Mouse (Mus musculus): ENCODE measurements at regions not wholly inside any gene's neighbourhood (a gene's known extent, or its start where the extent isn't known, plus 50 kb on each side); places are given as distances from the start of the nearest gene placed in this dataset.

DNA sequence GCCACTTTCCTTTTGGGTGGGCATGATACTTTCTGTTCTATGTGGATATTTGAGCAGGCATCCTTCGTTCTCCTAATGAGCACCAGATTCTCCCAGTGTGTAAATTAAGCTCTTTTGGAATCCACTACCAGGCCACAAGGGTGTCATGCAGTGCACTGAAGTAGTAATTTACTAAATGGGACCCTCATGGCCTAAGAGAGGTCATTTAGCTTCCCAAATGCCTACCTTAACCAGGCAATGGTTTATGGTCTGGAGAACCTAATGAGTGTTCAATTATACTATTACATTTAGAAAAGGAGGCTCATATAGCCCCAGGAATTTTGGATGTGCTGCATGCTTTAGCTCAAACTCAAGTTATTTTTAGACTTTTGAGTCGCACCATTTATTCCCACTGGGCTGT is 289.6 kb upstream of the Fbxo33 start:
- no peak for DNase-seq (ENCODE audit: low read depth, low spot score)
- Histone ChIP-seq H3K9ac (ENCODE audit: insufficient read depth, low read depth, low read length, poor library complexity, severe bottlenecking) (no peak overlapping the region), H3K4me3 (ENCODE audit: insufficient read depth in 1 of 2, low read depth in 1 of 2, low read length in 2 of 2, poor library complexity in 1 of 2, severe bottlenecking in 1 of 2) (no peak overlapping the region), H3K9me3 (ENCODE audit: control insufficient read depth, insufficient read depth, low read depth, low read length) (no peaks in the 10 kb centered on the region), H3K36me3 (ENCODE audit: control insufficient read depth, insufficient read depth, low read length, poor library complexity, severe bottlenecking) (no peaks in the 10 kb centered on the region), H3K27ac (ENCODE audit: insufficient read depth, low read depth, low read length, poor library complexity, severe bottlenecking) (no peak overlapping the region), H3K4me1 (ENCODE audit: control insufficient read depth in 2 of 2, insufficient read depth in 2 of 2, low read length in 2 of 2, poor library complexity in 1 of 2) (peaks cover 7 to 12% of the 10 kb centered on the region in 2 experiments; a peak in 2 of 4 replicates)
- in situ Hi-C loops (cut with MboI; ENCODE audit: low sequenced_read_pairs in 2 of 2, unreplicated experiment in 2 of 2) = no loop called here
- TF ChIP-seq ZC3H11A (IDR thresholded peaks at IDR 0.05; ENCODE audit: borderline replicate concordance, low read depth, low read length) = no peak
- TF ChIP-seq CHD2 (IDR thresholded peaks at IDR 0.05; ENCODE audit: low read depth, low read length) = no peak
- TF ChIP-seq HCFC1 (IDR thresholded peaks at IDR 0.05; ENCODE audit: borderline replicate concordance, insufficient read depth, low read length) = no peak
- no peak for TF ChIP-seq ZNF384 (IDR thresholded peaks at IDR 0.05; ENCODE audit: low read depth, low read length)
- TF ChIP-seq MAFK (IDR thresholded peaks at IDR 0.05; ENCODE audit: insufficient read depth, low read depth, low read length) = no peak

DNA sequence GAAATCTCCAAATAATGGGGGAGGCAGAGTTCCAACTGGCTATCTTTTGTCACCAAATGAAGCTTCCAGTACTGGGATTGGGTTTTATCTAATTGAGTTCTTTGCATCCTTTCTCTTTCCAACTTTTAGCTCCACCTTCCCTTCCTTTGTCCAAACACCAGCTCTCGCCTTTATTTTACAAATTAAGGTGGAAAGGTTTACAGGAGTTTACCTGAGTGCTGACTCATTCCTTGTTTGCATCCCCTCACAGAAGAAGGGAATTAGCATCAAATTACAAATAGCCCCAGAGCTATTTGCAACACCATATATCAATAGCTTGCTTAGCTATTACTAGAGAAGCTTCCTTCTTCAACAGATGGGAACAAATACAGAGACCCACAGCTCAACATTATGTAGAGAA is 287.9 kb upstream of the Fbxo33 start:
- Histone ChIP-seq H3K4me1 (ENCODE audit: control insufficient read depth in 2 of 2, insufficient read depth in 2 of 2, low read length in 2 of 2, poor library complexity in 1 of 2) (peaks cover 7 to 12% of the 10 kb centered on the region in 2 experiments; a peak in 2 of 4 replicates), H3K27ac (ENCODE audit: insufficient read depth, low read depth, low read length, poor library complexity, severe bottlenecking) (peak overlapping the region; percentile 10; the same call in 1 of the 2 replicates), H3K36me3 (ENCODE audit: control insufficient read depth, insufficient read depth, low read length, poor library complexity, severe bottlenecking) (no peaks in the 10 kb centered on the region), H3K9ac (ENCODE audit: insufficient read depth, low read depth, low read length, poor library complexity, severe bottlenecking) (no peak overlapping the region), H3K4me3 (ENCODE audit: insufficient read depth in 1 of 2, low read depth in 1 of 2, low read length in 2 of 2, poor library complexity in 1 of 2, severe bottlenecking in 1 of 2) (no peak overlapping the region), H3K9me3 (ENCODE audit: control insufficient read depth, insufficient read depth, low read depth, low read length) (no peaks in the 10 kb centered on the region)
- TF ChIP-seq CHD2 (IDR thresholded peaks at IDR 0.05; ENCODE audit: low read depth, low read length) (no peak; the same call in 1 of the 2 replicates), MAFK (IDR thresholded peaks at IDR 0.05; ENCODE audit: insufficient read depth, low read depth, low read length) (peak; percentile 98)
- DNase-seq (ENCODE audit: low read depth, low spot score) = peak; percentile 63
- in situ Hi-C loops (cut with MboI; ENCODE audit: low sequenced_read_pairs in 2 of 2, unreplicated experiment in 2 of 2) = no loop called here

DNA sequence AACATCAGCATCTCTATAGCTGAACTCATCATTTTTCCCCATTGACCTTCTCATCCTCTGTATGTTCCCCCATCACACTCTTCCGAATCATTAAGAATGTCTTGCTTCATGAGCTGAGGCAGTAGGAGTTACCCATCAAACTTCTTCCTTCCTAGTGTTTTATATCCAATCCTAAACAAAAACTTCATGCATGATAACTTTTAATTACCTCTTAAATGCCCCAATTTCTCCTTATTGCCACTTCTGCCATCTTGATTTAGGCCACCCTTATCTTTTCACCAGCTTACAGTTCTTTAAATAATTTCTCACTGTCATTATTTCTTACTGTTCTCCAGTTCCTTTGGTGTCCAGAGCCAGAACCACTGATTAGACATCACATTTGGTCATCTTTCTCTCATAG is 277.9 kb upstream of the Fbxo33 start:
- Histone ChIP-seq H3K27ac (ENCODE audit: insufficient read depth, low read depth, low read length, poor library complexity, severe bottlenecking) (no peak overlapping the region), H3K4me1 (ENCODE audit: control insufficient read depth in 2 of 2, insufficient read depth in 2 of 2, low read length in 2 of 2, poor library complexity in 1 of 2) (no peaks in the 10 kb centered on the region), H3K4me3 (ENCODE audit: insufficient read depth in 1 of 2, low read depth in 1 of 2, low read length in 2 of 2, poor library complexity in 1 of 2, severe bottlenecking in 1 of 2) (no peak overlapping the region), H3K9me3 (ENCODE audit: control insufficient read depth, insufficient read depth, low read depth, low read length) (no peaks in the 10 kb centered on the region), H3K9ac (ENCODE audit: insufficient read depth, low read depth, low read length, poor library complexity, severe bottlenecking) (no peak overlapping the region), H3K36me3 (ENCODE audit: control insufficient read depth, insufficient read depth, low read length, poor library complexity, severe bottlenecking) (no peaks in the 10 kb centered on the region)
- DNase-seq (ENCODE audit: low read depth, low spot score) = no peak
- in situ Hi-C loops (cut with MboI; ENCODE audit: low sequenced_read_pairs in 2 of 2, unreplicated experiment in 2 of 2) = no loop called here
- TF ChIP-seq ZNF384 (IDR thresholded peaks at IDR 0.05; ENCODE audit: low read depth, low read length) (no peak), CHD2 (IDR thresholded peaks at IDR 0.05; ENCODE audit: low read depth, low read length) (no peak), MAFK (IDR thresholded peaks at IDR 0.05; ENCODE audit: insufficient read depth, low read depth, low read length) (no peak), HCFC1 (IDR thresholded peaks at IDR 0.05; ENCODE audit: borderline replicate concordance, insufficient read depth, low read length) (no peak), ZC3H11A (IDR thresholded peaks at IDR 0.05; ENCODE audit: borderline replicate concordance, low read depth, low read length) (no peak)

DNA sequence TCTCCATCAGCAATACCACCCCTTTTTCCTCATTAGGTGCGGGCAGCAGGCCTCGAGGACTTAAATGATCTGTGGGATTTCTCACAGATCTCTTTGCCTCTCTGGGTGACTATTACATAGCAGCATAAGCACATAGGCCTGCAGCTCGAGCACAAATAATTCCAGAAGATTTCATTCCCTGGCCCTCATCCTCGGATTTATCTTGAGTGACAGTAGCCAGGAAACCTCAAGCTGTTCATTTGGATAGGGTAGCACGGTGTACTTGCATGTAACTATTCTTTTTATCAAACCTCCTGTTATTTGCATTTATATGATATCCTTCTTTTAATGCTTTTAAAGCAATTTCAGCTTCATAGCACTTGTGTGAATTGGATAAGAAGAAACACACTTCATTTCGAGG is 268.5 kb upstream of the Fbxo33 start:
- DNase-seq (ENCODE audit: low read depth, low spot score) = no peak
- Histone ChIP-seq H3K4me1 (ENCODE audit: control insufficient read depth in 2 of 2, insufficient read depth in 2 of 2, low read length in 2 of 2, poor library complexity in 1 of 2) (no peaks in the 10 kb centered on the region), H3K36me3 (ENCODE audit: control insufficient read depth, insufficient read depth, low read length, poor library complexity, severe bottlenecking) (no peaks in the 10 kb centered on the region), H3K27ac (ENCODE audit: insufficient read depth, low read depth, low read length, poor library complexity, severe bottlenecking) (no peak overlapping the region), H3K4me3 (ENCODE audit: insufficient read depth in 1 of 2, low read depth in 1 of 2, low read length in 2 of 2, poor library complexity in 1 of 2, severe bottlenecking in 1 of 2) (no peak overlapping the region), H3K9me3 (ENCODE audit: control insufficient read depth, insufficient read depth, low read depth, low read length) (no peaks in the 10 kb centered on the region), H3K9ac (ENCODE audit: insufficient read depth, low read depth, low read length, poor library complexity, severe bottlenecking) (no peak overlapping the region)
- no peak for TF ChIP-seq ZNF384 (IDR thresholded peaks at IDR 0.05; ENCODE audit: low read depth, low read length)
- no peak for TF ChIP-seq MAFK (IDR thresholded peaks at IDR 0.05; ENCODE audit: insufficient read depth, low read depth, low read length)
- no peak for TF ChIP-seq ZC3H11A (IDR thresholded peaks at IDR 0.05; ENCODE audit: borderline replicate concordance, low read depth, low read length)
- TF ChIP-seq HCFC1 (IDR thresholded peaks at IDR 0.05; ENCODE audit: borderline replicate concordance, insufficient read depth, low read length) = no peak
- no peak for TF ChIP-seq CHD2 (IDR thresholded peaks at IDR 0.05; ENCODE audit: low read depth, low read length)
- in situ Hi-C loops (cut with MboI; ENCODE audit: low sequenced_read_pairs in 2 of 2, unreplicated experiment in 2 of 2) = no loop called here

DNA sequence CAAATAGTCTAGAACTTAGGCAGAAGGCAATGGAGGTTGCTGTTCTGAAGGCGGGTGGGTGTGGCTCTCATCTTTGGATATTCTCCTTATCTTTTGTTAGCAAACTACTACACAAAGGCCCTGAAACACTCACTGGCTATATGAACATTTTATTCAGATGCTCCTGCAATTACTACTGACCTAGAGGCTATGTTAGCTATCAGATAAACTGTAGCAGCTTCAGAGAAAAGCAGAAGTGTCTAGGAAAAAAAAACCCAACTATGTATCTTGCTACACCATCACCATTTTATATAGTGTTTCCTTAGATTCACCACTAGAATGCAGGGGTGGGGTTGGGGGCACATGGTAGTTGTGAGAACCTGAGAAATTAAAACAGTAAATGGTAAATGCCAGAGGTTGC is 268.0 kb upstream of the Fbxo33 start:
- in situ Hi-C loops (cut with MboI; ENCODE audit: low sequenced_read_pairs in 2 of 2, unreplicated experiment in 2 of 2) = no loop called here
- no peak overlapping the region for H3K9ac ChIP-seq (ENCODE audit: insufficient read depth, low read depth, low read length, poor library complexity, severe bottlenecking)
- no peak overlapping the region for H3K27ac ChIP-seq (ENCODE audit: insufficient read depth, low read depth, low read length, poor library complexity, severe bottlenecking)
- H3K4me1 ChIP-seq (ENCODE audit: control insufficient read depth in 2 of 2, insufficient read depth in 2 of 2, low read length in 2 of 2, poor library complexity in 1 of 2) = no peaks in the 10 kb centered on the region
- H3K9me3 ChIP-seq (ENCODE audit: control insufficient read depth, insufficient read depth, low read depth, low read length) = no peaks in the 10 kb centered on the region
- no peak for DNase-seq (ENCODE audit: low read depth, low spot score)
- H3K4me3 ChIP-seq (ENCODE audit: insufficient read depth in 1 of 2, low read depth in 1 of 2, low read length in 2 of 2, poor library complexity in 1 of 2, severe bottlenecking in 1 of 2) = no peak overlapping the region
- TF ChIP-seq MAFK (IDR thresholded peaks at IDR 0.05; ENCODE audit: insufficient read depth, low read depth, low read length) = no peak
- TF ChIP-seq ZC3H11A (IDR thresholded peaks at IDR 0.05; ENCODE audit: borderline replicate concordance, low read depth, low read length) = no peak
- TF ChIP-seq CHD2 (IDR thresholded peaks at IDR 0.05; ENCODE audit: low read depth, low read length) = no peak
- TF ChIP-seq HCFC1 (IDR thresholded peaks at IDR 0.05; ENCODE audit: borderline replicate concordance, insufficient read depth, low read length) = no peak
- no peak for TF ChIP-seq ZNF384 (IDR thresholded peaks at IDR 0.05; ENCODE audit: low read depth, low read length)
- no peaks in the 10 kb centered on the region for H3K36me3 ChIP-seq (ENCODE audit: control insufficient read depth, insufficient read depth, low read length, poor library complexity, severe bottlenecking)

Measured in ES-E14 (cell line).